Mouse (Mus musculus): ENCODE data around the gene Trappc10.

- TF ChIP-seq CTCF (IDR thresholded peaks at IDR 0.05; ENCODE audit: extremely low read depth, insufficient read depth, low read length) (no peak), POLR2A (IDR thresholded peaks at IDR 0.05; ENCODE audit: extremely low read depth, insufficient read depth, low read length) (no peak)
Measured at GRCm38 (mm10) chr10:78259702-78260101, 15.3 kb upstream of the Trappc10 start.

Data from cortical plate, adult 2 months (tissue).